Mouse (Mus musculus): ENCODE results near the gene Foxa1.
A peak's percentile ranks its signal among the peaks of the same experiment; 100 is the strongest.

GRCm38 (mm10) chr12:57541931-57542745 is 4.6 kb downstream of the Foxa1 start:
- peak; percentile 53 for TF ChIP-seq CTCF (IDR thresholded peaks at IDR 0.05)
- no peak for TF ChIP-seq EP300 (IDR thresholded peaks at IDR 0.05)
